Mouse (Mus musculus) heart, postnatal 36 days (tissue): ENCODE data around the gene Arid1b. TPM values are rescaled to one million over a fixed set of nuclear protein-coding genes. Genes with fewer than 3 reads are reported as not detected.

Experiments used
- DNase-seq, 2 experiments: peaks; one replicate each; pipeline ENCODE4 v3.0.0; 2021 to 2022
- intact Hi-C: fragments of 180-260 bp; cut with DNase I; formaldehyde crosslinking; loops from one replicate; pipeline ENCODE4 v1.15.1; 2025
- total RNA-seq, 2 experiments: library from RNA; stranded (reverse); gene quantifications; 2 replicates each; pipeline ENCODE4 v1.2.3; 2021

Arid1b gene
- total RNA-seq, 2 experiments from 2014 or later = 27.8 to 28.3 TPM

DNA sequence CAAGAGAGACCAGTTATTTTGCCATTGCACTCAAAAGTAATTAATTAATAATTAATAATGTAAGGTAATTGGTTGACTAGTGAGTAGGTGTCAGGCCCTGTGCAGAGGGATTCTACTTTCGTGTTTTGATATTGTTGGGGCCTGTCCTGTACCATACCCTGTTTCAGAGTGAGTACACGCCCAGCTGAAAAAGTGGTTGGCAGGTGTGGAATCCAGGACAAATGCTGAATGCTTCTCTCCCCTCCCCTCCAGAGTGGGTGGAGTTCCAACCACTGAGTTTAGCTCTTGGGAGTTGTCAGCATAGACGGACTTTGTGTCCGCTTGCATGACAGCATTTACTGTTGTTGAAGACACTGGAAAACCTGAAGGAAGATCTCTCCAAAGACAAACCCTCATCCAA, 18.4 kb downstream of the Arid1b start:
- intact Hi-C loops = no loop called here
- no peak for DNase-seq

DNA sequence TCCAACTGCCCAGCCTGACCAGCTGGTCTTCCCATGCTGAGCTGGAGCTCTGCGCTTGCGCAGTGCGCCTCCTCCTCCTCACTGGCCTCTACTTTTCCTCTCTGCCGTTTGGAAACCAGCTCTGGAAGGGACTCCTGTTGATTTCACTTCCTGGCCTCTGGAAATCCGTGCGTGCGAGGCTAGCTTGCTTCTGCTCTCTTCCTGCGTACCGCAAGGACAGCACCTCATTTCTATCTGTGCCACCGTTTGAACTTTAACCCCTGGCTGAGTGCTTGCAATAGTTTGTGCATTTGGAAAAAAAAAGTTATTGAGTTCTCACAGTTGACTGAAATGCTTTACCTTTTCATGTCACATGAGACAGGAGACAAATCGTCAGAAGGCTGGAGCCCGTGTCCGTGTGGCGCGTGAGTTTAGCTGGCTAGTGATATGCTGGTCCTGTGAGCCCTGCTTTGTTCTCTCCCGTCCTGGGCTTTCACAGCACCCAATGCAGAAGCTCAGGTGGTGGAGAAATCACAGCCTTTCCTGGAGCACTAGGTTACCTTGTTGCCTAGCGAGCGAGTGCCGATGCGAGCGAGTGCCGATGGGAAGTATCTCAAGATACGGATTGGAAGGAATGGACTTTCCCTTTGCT, 20.3 kb downstream of the Arid1b start:
- intact Hi-C loops = no loop called here
- DNase-seq = no peak

DNA sequence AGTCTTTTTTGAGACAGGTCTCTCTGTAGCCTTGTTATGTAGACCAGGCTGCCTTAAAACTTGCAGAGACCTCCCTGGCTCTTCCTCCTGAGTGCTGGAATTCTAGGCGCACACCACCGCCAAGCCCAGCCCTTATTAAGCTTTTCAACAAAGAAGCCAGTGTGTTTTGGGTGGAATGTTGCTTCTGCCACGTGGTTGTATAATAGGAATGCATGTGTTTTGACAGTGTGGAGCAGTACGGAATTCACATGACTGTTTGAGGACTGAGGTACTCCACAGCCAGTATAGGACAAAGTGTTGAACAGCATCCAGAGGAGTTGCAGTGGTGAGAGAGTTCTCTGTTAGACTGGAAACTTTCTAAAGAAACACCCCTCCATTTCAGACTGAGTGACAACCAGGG, 22.3 kb downstream of the Arid1b start:
- intact Hi-C loops = no loop called here
- no peak for DNase-seq

DNA sequence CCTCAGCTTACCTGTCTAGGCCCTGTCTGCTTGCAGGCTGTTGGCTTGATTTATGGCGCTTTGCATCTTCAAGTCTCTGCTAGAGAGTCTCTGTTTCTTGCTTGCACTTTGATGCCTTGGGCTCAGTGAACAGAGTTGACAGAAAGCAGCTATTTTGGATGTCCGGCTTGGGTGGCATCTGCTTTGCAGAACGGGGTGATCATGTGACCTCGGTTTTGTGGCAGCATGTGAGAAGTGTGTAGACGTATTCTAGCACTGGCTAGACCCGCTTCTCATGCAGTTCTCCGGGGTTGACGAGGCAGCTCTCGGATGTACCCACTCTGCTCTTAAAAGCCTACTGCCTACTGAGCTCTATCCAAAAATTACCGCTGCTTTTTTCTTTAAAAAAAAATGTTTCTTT, 22.9 kb downstream of the Arid1b start:
- intact Hi-C loops = no loop called here
- DNase-seq = no peak

DNA sequence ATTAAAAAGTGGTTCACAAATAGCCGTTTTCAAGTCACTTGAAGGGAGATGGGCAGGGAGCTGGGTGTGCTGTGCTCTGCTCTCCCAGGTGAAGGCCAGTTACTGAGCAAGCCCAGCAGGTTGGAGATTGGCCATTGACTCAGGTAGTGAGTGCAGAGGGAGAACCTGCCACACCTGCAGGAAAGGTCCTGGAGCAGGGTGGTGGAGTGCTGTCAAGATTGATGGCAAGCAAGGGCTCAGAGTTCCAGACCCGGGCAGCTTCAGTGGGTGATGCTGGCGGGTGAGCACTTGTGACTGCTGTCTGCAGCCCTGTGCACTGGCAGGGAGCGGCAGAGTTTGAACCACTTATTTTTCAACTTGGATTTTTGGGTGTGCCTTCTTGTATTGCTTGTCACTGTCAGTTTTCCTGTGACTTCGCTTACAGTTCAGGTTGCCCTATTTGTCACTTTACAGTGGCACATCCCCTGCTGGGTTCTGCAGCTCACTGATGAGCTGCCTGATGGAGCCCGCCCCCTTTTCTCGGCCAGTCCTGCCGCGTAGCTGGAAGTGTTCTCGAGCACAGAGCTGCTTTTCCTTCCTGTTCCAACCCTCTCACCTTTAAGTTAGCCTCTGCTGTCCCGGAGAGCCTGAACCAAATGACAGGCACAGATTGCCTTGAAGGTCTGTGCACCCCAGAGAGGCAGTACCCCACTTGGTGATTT, 27.3 kb downstream of the Arid1b start:
- DNase-seq = no peak
- intact Hi-C loops = no loop called here

DNA sequence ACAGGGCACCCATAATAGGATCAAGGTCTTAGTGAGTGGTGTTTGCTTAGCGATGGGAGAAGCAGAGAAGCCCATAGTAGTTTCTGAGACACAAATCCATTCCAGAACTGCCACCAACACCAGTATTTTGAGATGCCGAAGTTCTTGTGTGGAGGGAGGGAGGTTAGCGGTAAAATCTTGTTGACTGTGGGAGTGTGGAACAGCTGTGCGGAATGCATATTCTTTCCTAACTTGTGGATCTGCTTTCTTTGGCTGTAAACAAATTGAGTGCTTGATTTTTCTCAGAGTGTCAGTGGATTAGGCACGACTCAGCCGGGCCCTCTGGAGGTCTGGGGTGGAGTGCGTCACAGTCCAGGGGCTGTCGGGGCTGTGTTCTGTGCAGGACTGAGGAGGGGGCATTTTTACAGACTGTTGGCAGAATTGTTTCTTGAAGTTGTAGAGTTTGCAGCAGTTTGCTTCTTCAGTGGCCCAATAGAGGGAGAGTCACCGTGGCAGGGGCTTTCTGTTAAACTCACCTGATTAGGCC, 27.9 kb downstream of the Arid1b start:
- intact Hi-C loops = no loop called here
- DNase-seq = no peak

DNA sequence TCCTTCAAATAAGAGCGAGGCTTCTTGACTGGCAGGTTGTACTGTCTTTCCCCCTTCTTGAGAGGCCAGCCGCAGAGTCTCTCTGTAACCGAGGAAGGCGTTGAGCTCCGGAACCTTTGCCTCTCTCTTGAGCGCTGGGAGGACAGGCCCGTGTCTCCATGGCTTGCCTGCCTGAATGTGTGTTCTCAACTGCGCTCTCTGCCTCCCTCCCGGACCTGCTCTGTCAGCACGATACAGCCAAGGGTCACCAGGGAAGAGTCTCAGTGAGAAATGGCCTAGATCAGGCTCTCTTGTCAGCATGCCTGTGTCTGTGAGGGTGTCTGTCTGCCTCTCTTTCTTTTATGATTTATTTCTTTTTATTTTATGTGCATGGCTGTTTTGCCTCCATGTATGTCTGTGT, 29.6 kb downstream of the Arid1b start:
- intact Hi-C loops = no loop called here
- no peak for DNase-seq

DNA sequence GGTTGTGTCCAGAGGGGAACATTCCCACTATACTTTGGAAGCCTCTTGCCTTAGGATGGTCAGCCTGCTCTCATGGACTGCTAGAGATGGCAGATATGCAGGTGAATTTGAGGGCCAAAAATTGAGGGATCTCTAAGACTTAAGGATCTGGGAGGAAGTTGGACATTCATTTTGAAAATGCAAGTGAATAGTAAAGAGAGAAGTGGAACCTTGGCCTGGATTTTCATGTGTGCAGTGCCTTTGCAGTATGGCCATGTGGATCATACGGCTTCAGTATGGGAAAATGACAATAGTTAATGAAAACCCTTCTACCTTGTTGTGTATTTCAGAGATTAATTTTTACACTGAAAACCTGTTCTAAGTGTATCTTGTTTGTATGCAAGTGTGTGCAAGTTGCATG, 31.3 kb downstream of the Arid1b start:
- intact Hi-C loops = no loop called here
- DNase-seq = no peak

DNA sequence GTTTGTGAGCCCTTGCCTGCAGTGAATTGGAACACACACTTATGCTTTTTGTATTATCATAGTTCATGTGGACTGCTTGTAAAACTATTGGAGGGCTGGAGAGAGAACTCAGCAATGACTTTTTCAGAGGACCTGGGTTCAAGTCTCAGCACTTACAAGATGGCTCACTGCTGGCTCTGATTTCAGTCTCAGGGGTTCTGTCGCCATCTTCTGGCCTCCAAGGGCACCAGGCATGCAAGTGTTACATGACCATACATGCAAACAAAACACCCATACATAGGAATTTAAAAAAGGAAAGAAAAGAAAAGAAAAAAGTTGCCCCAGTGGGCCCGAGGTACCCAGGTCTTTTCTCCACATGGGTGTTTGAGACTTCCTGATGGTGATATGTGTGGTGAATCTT, 32.4 kb downstream of the Arid1b start:
- intact Hi-C loops = no loop called here
- DNase-seq = no peak

DNA sequence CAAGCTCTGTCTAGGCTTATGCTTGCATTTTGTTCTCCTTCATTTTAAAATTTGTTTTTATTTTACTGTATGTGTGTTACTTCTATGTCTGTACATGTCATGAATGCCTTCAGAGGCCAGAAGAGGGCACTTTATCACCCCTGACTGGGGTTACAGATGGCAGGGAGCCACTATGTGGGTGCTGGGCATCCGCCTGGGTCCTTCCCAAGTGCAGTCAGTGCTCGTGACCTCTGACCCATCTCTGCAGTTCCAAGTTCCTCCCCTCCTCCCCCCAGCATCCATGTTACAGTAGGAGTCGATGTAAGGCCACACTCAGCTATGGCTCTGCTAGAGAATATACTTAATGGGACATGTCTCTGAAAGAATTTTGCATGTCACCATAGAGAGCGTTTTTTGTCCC, 35.0 kb downstream of the Arid1b start:
- intact Hi-C loops = no loop called here
- DNase-seq = no peak

DNA sequence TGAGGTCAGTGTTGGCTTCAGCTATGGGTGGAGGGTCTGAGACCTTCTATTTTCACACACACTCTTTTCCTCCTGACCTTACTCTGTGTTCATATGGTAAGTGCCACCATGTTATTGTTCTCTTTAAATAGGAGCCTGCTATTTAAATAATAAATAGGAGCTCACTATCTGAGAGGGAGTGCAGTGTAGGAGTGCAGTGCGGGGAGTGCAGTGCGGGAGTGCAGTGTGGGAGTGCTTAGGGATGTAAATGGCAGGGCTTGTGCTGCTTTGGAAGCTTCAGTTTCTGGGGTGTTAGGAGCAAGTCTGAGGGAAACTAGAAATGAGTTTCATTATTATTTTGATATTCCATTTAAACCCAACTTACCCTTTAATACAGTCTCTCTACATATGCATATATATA, 36.2 kb downstream of the Arid1b start:
- intact Hi-C loops = no loop called here

DNA sequence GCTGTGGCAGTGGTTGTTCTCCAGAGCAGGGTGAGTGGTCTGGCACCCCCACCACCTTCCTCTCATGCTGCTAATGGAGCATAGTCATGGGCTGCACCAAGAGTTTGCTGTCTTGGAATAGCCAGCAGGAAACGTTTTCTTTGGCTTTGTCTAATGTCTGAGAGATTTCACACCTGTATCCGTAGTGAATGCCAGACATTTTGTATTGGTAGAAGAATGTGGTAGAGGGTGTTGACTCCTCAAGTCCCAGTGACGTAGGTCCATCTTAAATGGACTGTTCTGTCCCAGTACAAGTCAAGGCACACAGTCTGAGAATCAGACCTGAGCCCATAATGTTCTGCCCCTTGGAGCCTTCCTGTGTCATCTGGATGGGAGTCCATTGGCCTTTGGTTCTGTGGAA, 39.2 kb downstream of the Arid1b start:
- DNase-seq = no peak
- intact Hi-C loops = no loop called here

More for the DNA sequence above, 36.2 kb downstream of the Arid1b start:
- DNase-seq = no peak

DNA sequence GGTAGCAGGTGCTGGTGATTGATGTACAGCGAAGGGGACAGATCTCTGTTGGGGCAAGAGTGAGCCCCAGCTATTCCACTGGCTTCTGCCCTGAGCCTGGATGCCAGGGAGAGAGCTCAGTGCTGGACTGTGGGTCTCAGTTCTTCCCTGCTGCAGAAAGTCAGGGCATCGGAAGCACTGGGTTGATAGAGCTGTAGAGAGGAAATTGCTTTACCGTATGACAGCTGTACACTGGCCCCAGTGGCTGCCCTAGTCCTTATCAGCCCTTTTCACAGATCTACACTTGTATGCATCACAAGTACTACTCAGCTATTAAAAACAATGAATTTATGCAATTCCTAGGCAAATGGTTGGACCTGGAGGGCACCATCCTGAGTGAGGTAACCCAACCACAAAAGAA, 40.1 kb downstream of the Arid1b start:
- no peak for DNase-seq
- intact Hi-C loops = no loop called here

DNA sequence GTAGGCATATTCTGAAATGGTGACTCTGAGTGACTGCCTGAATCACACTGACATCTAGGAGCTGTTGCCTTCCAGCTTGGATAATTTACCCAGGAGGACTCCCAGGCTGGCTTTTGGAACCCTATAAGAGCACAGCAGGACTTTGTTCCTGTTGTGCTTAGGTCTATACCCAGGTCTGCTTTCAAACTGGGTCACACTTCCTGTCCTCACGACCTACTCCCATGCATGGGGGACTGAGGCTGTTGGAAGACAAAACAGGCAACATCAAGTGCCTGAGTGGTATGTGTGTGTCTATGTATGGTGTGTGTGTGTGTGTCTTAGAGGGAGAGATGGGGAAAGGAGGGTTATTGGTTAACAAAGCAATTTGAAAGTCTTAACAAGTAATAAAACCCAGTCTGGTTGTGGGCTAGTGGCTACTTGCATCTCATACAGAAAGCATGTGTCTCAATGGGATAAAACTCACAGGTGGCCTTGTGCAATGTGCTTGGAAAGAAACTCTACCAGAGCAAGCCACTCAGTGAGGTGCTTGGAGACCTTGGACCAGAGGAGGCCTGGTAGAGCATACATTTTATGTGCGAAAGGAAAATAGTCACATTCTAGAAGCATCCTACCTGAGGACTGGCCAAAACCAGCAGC, 42.2 kb downstream of the Arid1b start:
- DNase-seq = no peak
- intact Hi-C loops = no loop called here

DNA sequence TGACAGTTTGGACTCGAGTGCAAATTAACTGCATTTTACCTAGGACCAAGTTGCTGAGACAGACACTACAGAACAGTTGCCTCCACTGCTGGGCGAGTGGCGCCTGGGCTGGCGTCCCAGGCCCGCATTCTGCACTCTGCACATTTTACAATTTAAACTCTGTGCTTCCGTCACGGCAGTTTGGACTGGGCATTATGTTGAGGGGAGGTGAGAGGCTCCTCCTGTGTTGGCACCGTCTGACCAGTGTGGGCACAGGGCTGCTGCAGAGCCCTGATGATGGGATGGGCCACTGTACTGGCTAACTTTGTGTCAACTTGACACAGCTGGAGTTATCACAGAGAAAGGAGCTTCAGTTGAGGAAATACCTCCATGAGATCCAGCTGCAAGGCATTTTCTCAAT, 43.1 kb downstream of the Arid1b start:
- intact Hi-C loops = no loop called here
- DNase-seq = no peak

DNA sequence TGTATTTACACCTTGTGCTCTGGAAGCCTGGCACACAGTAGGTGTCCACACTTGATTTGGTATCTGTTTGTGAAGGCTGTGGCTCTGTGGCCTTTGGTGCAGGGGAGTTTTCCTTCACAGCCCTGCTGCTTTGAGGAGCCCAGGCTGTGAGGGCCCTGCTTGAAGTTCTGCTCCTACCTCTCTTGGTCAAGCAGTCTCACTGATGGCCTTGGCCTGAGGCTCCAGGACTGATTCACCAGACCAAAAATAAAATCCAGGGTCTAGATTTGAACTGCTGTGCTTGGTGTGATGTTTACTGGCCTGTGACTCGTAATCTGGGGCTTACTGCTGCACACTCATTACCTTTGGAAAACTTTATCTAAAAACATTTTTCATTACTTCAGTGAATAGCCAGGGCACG, 45.7 kb downstream of the Arid1b start:
- intact Hi-C loops = no loop called here
- DNase-seq = no peak

DNA sequence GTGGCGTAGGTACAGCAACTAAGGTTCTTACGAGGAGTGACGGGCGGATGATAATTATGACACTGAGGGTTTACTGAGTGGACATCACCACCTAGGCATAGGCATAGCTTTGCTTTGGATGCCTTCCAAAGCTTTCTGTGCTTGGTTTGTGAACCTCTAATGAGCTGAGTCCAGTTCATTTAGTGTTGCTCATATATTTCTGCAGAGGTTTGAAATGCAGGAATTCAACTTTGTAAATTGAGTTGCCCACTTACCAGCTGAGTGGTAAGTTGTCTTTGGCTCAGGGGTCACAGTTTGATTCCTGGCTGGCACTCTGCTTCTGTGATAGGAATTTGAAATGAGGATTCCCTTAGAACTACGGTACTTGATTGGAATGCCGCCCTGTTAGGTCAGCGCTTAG, 49.7 kb downstream of the Arid1b start:
- DNase-seq = no peak
- intact Hi-C loops = no loop called here

DNA sequence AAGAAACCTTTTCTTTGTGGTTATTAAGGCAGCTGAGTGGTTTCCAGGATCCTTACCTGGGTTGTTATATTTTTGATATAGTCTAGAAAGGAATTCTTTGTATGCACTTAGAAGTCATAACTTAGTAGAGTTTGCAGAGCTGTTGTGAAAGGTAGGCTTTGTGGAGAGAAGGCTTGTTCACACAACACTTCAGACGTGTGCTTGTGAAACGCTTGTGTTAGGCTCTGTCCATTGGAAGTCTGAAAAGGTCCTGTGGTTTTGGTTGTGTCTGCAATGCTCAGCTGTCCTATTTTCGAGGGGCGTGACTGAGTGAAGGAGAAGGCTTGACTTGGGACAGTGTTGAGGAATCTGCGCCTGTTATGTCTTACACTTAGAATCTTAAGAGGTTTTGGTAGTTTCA, 51.5 kb downstream of the Arid1b start:
- DNase-seq = no peak
- intact Hi-C loops = no loop called here

DNA sequence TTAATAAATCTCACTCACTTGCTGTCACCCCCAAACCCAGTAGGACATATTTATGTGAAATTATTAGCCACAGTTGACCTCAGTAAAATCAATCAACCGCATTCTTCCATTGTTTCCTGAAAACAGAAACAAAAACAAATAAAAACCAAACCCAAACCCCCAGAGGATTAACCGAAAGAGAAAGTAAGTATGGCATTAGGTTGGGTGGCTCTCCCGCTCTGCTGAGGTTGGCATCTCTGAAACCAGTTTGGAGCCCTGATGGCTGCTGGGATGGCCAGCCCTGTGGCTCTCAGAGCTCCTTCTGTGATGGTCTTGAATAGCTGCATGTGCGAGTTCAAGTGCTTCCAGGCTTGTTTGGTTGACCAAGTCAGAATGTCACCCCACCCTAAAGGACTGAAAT, 53.2 kb downstream of the Arid1b start:
- intact Hi-C loops = no loop called here
- no peak for DNase-seq

DNA sequence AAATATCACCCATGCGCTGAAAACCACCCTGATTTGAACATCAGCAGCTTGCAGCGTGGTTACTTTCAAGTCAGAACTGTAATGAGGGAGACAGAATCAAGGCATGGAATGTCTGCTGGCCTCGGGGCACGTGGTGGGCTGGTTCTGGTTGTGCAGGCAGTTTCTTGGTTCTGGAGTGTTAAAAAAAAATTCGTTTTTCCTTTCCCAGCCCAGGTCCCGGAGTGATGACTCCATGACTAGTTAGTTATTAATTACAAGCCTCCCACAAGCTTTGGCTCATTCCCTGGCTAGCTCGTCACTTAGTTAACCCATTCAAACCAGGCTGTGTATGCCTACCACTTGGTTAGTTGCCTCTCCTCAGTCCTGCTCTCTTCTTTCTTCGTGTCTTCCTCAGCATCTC, 56.1 kb downstream of the Arid1b start:
- intact Hi-C loops = no loop called here

DNA sequence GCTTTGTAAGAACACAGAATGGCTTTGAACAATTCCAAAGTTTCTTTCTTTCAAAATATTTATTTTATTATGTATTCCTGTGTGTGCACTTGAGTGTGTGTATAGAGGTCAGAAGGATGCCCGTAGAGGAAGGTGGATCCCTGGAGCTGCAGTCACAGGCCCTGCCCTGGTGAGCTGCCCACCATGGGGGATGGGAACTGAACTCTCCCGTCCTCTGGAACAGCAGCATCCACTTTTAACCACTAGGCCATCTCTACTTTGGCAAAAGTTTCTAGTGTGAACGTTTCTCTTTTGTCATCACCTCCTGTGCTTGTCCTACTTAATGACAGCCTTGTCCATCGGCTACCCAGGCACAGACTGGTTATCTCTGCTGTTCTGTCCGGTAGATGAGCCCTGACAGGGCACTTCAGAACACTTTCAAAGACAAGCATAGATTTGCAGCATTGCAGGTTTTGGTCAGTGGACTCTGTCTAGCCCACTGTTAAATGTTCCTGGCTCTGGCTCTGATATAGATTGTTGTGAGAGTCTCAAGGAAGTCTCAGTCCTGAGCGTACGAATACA, 56.9 kb downstream of the Arid1b start:
- intact Hi-C loops = no loop called here
- DNase-seq = no peak

More for the DNA sequence above, 56.1 kb downstream of the Arid1b start:
- DNase-seq = no peak
